Mouse (Mus musculus) heart, postnatal 0 days (tissue): Measurements from ENCODE around the gene Trpc1.

Experiments used
- CTCF ChIP-seq: IDR thresholded peaks from 2 replicates; pipeline ENCODE4 v1.5.1; 2016; ENCODE audit warnings: antibody characterized with exemption, control low read depth, low read depth
- EP300 ChIP-seq: IDR thresholded peaks from 2 replicates; pipeline ENCODE4 v1.6.1; 2016; ENCODE audit warnings: antibody characterized with exemption, low read depth

- TF ChIP-seq CTCF (no peak), EP300 (no peak)
Measured at GRCm38 (mm10) chr9:95749461-95749928, 680 bp downstream of the Trpc1 start.
